Mouse (Mus musculus): ENCODE results near the gene Marf1. TPM values are rescaled to one million over a fixed set of nuclear protein-coding genes. Genes with fewer than 3 reads are reported as not detected.

The Marf1 gene
- total and polyA plus RNA-seq, 3 experiments: 19.9 to 28.1 (median 26.7) TPM

- Histone ChIP-seq H3K27me3 (replicated peaks) (no peaks in the 10 kb centered on the region), H3K79me2 (replicated peaks; ENCODE audit: control insufficient read depth, extremely low read depth, insufficient read depth, poor library complexity, severe bottlenecking) (no peaks in the 10 kb centered on the region), H3K27ac (ENCODE audit: insufficient read depth, low read depth) (no peak overlapping the region), H3K4me1 (ENCODE audit: control insufficient read depth in 1 of 2, insufficient read depth in 2 of 2) (peaks cover 0 to 8% of the 10 kb centered on the region in 2 experiments; a peak in 2 of 4 replicates), H3K9me3 (replicated peaks; ENCODE audit: low read length) (no peaks in the 10 kb centered on the region), H3K4me3 (replicated peaks in 1 of 3; ENCODE audit: low read depth in 2 of 3, low read length in 2 of 3, poor library complexity in 1 of 3) (no peak overlapping the region), H3K36me3 (replicated peaks in 1 of 2; ENCODE audit: control insufficient read depth in 1 of 2, insufficient read depth in 1 of 2, low read length in 1 of 2) (peaks cover 0 to 15% of the 10 kb centered on the region in 2 experiments), H3K4me2 (ENCODE audit: insufficient read depth, low read depth, poor library complexity, severe bottlenecking) (no peak overlapping the region), H3K9ac (ENCODE audit: insufficient read depth, low read depth) (no peak overlapping the region)
- dilution Hi-C loops (cut with MboI; ENCODE audit: extremely low pct_ligation_motif_present, extremely low pct_unique_long_range_greater_than_20kb, low sequenced_read_pairs) (no loop called here), in situ Hi-C loops (cut with MboI; ENCODE audit: low pct_ligation_motif_present, low pct_unique_long_range_greater_than_20kb, low sequenced_read_pairs) (no loop called here)
- DNase-seq (ENCODE audit: extremely low read depth): peak; percentile 11
- TF ChIP-seq E2F4 (IDR thresholded peaks at IDR 0.05; ENCODE audit: insufficient replicate concordance, low read depth, low read length): no peak
- TF ChIP-seq SMC3 (IDR thresholded peaks at IDR 0.05; ENCODE audit: low read depth, low read length): peak; percentile 47
- TF ChIP-seq TBP (conservative IDR thresholded peaks at IDR 0.05; ENCODE audit: low read depth, low read length): no peak
- TF ChIP-seq POLR2A (IDR thresholded peaks at IDR 0.05; ENCODE audit: low read depth, low read length): no peak
- TF ChIP-seq RAD21 (IDR thresholded peaks at IDR 0.05; ENCODE audit: low read depth, low read length): peak; percentile 49
- TF ChIP-seq MAX (IDR thresholded peaks at IDR 0.05; ENCODE audit: low read length): no peak
- no peak for TF ChIP-seq MXI1 (IDR thresholded peaks at IDR 0.05; ENCODE audit: low read depth, low read length)
- TF ChIP-seq CTCF (conservative IDR thresholded peaks at IDR 0.05 in 1 of 2, IDR thresholded peaks at IDR 0.05 in 1 of 2; ENCODE audit: low read depth in 2 of 2, low read length in 2 of 2): peak; percentile 20 to 67; a peak in 2 of 4 replicates
- TF ChIP-seq RCOR1 (conservative IDR thresholded peaks at IDR 0.05; ENCODE audit: low read depth, low read length): no peak
- TF ChIP-seq GABPA (IDR thresholded peaks at IDR 0.05; ENCODE audit: insufficient replicate concordance, low read depth, low read length): no peak
- no peak for TF ChIP-seq MEF2A (IDR thresholded peaks at IDR 0.05; ENCODE audit: borderline replicate concordance, low read depth, low read length)
- TF ChIP-seq ELF1 (IDR thresholded peaks at IDR 0.05; ENCODE audit: low read depth, low read length): no peak
- no peak for TF ChIP-seq PAX5 (IDR thresholded peaks at IDR 0.05; ENCODE audit: low read length)
- no peak for TF ChIP-seq ZMIZ1 (IDR thresholded peaks at IDR 0.05; ENCODE audit: low read depth, low read length)
- TF ChIP-seq BHLHE40 (IDR thresholded peaks at IDR 0.05; ENCODE audit: low read depth, low read length): no peak
These were observed 35.6 kb upstream of the Marf1 start for GRCm38 (mm10) chr16:14198798-14199197.

DNA sequence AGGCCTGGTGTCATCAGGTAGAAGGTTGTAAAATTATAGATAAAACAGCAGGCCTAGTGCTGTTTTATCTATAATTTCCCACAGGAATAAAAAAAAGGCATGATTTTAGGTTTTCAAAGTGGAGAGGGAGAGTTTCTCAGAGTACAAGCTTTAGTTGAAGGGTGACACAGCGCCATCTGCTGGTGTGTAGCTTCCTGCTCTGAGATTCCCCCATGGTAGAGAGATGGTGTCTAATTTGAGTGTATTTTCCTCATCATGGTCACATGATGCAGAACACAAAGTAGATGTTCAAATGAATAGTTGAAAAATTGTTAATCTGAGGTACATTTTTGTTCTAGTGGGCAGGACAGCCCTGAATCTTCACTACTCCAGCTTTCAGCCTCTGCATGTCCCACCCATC, 32.3 kb upstream of the Marf1 start:
- TF ChIP-seq SMC3 (IDR thresholded peaks at IDR 0.05; ENCODE audit: low read depth, low read length): peak; percentile 64
- no peak for TF ChIP-seq MXI1 (IDR thresholded peaks at IDR 0.05; ENCODE audit: low read depth, low read length)
- no peak for TF ChIP-seq EP300 (IDR thresholded peaks at IDR 0.05; ENCODE audit: low read length)
- TF ChIP-seq POLR2AphosphoS2 (IDR thresholded peaks at IDR 0.05; ENCODE audit: low read depth, low read length): no peak
- TF ChIP-seq RAD21 (IDR thresholded peaks at IDR 0.05; ENCODE audit: low read depth, low read length): peak; percentile 63
- peak; percentile 5 for TF ChIP-seq USF2 (conservative IDR thresholded peaks at IDR 0.05; ENCODE audit: low read depth, low read length)
- TF ChIP-seq CTCF (conservative IDR thresholded peaks at IDR 0.05 in 1 of 2, IDR thresholded peaks at IDR 0.05 in 1 of 2; ENCODE audit: low read depth in 2 of 2, low read length in 2 of 2): peak; percentile 83 to 98
- Histone ChIP-seq H3K27me3 (replicated peaks) (no peaks in the 10 kb centered on the region), H3K79me2 (replicated peaks; ENCODE audit: control insufficient read depth, extremely low read depth, insufficient read depth, poor library complexity, severe bottlenecking) (no peaks in the 10 kb centered on the region), H3K9me3 (replicated peaks; ENCODE audit: low read length) (no peaks in the 10 kb centered on the region), H3K27ac (ENCODE audit: insufficient read depth, low read depth) (no peak overlapping the region), H3K4me2 (ENCODE audit: insufficient read depth, low read depth, poor library complexity, severe bottlenecking) (no peak overlapping the region), H3K36me3 (replicated peaks in 1 of 2; ENCODE audit: control insufficient read depth in 1 of 2, insufficient read depth in 1 of 2, low read length in 1 of 2) (peaks cover 23 to 49% of the 10 kb centered on the region in 2 experiments), H3K4me3 (replicated peaks in 1 of 3; ENCODE audit: low read depth in 2 of 3, low read length in 2 of 3, poor library complexity in 1 of 3) (no peak overlapping the region), H3K9ac (ENCODE audit: insufficient read depth, low read depth) (no peak overlapping the region), H3K4me1 (ENCODE audit: control insufficient read depth in 1 of 2, insufficient read depth in 2 of 2) (no peaks in the 10 kb centered on the region)
- DNase-seq (ENCODE audit: extremely low read depth): peak; percentile 77
- in situ Hi-C loops (cut with MboI; ENCODE audit: low pct_ligation_motif_present, low pct_unique_long_range_greater_than_20kb, low sequenced_read_pairs) (no loop called here), dilution Hi-C loops (cut with MboI; ENCODE audit: extremely low pct_ligation_motif_present, extremely low pct_unique_long_range_greater_than_20kb, low sequenced_read_pairs) (no loop called here)
